Comparison of ENCODE assay signal across 13 mouse cellular contexts in genomic region chr4:107457602-107458001, GRCm38 (mm10). TPM values are rescaled to one million over a fixed set of nuclear protein-coding genes. Genes with fewer than 3 reads are reported as not detected.
DNase-seq lines count a peak whose midpoint lies in the region; ATAC-seq lines count a peak whose summit lies in the region.
"Had no signal": no experiment of that assay in that cellular context is flagged by ENCODE, and none has a peak within 500 bp of the region (broad histone marks: within the 10 kb centered on the region; RNA-seq: fewer than 3 reads in every experiment).

No protein-coding gene starts in this region.

- H3K9me3 ChIP-seq in hindbrain, embryonic 10.5 days, result no peaks in the 10 kb centered on the region
- H3K9me3 ChIP-seq in hindbrain, embryonic 14.5 days (ENCODE audit: control insufficient read depth, low read length), result no peaks in the 10 kb centered on the region
- H3K9me3 ChIP-seq: forebrain, embryonic 12.5 days had no signal

- H3K4me2 ChIP-seq in hindbrain, embryonic 14.5 days (replicated peaks), result no peak overlapping the region
- H3K4me2 ChIP-seq: forebrain, embryonic 12.5 days had no signal

- peak; percentile 59 for DNase-seq in hindbrain, embryonic 10.5 days (ENCODE audit: low spot score)
- no peak for DNase-seq in hindbrain, embryonic 14.5 days (ENCODE audit: low spot score)
- DNase-seq in adipocyte (ENCODE audit: low spot score), result peak; percentile 58
- peak; percentile 92 for DNase-seq in fibroblast of lung, adult 2 months (ENCODE audit: low read depth)
- no peak for DNase-seq in lung, postnatal 36 days
- no peak for DNase-seq in urinary bladder, postnatal 4 days (ENCODE audit: low spot score in 2 of 2)
- DNase-seq in adrenal gland, postnatal 14 days, result no peak
- DNase-seq: adrenal gland, postnatal 25 days; heart, postnatal 4 days; layer of hippocampus, postnatal 36 days had no signal

- H3K4me1 ChIP-seq in hindbrain, embryonic 10.5 days (replicated peaks), result peaks cover 42% of the 10 kb centered on the region
- no peaks in the 10 kb centered on the region for H3K4me1 ChIP-seq in hindbrain, embryonic 14.5 days (replicated peaks; ENCODE audit: control insufficient read depth, insufficient read depth, low read length)

- WGBS in hindbrain, embryonic 10.5 days, result 58% methylated on average over 12 of the region's 12 CpGs
- 67% methylated on average over 12 of the region's 12 CpGs for WGBS in hindbrain, embryonic 14.5 days

- no peak for ATAC-seq in hindbrain, embryonic 14.5 days (ENCODE audit: low FRiP score)
- ATAC-seq in megakaryocyte, adult 5-6 weeks (ENCODE audit: poor library complexity, severe bottlenecking), result peak; percentile 61; the same call in 1 of the 2 replicates

- H3K27me3 ChIP-seq in hindbrain, embryonic 10.5 days (ENCODE audit: insufficient read depth, poor library complexity, severe bottlenecking), result peaks cover 4% of the 10 kb centered on the region; the same call in 1 of the 2 replicates
- H3K27me3 ChIP-seq in hindbrain, embryonic 14.5 days (ENCODE audit: control insufficient read depth, insufficient read depth, low read length), result no peaks in the 10 kb centered on the region

- H3K36me3 ChIP-seq in hindbrain, embryonic 10.5 days, result no peaks in the 10 kb centered on the region
- H3K36me3 ChIP-seq in hindbrain, embryonic 14.5 days (replicated peaks; ENCODE audit: control insufficient read depth, insufficient read depth), result no peaks in the 10 kb centered on the region
- H3K36me3 ChIP-seq: forebrain, embryonic 12.5 days had no signal

- H3K9ac ChIP-seq in hindbrain, embryonic 14.5 days, result no peak overlapping the region
- H3K9ac ChIP-seq: forebrain, embryonic 12.5 days had no signal

- H3K27ac ChIP-seq in hindbrain, embryonic 10.5 days, result peak overlapping the region; percentile 10
- no peak overlapping the region for H3K27ac ChIP-seq in hindbrain, embryonic 14.5 days
- H3K27ac ChIP-seq: forebrain, embryonic 12.5 days had no signal

- H3K4me3 ChIP-seq in hindbrain, embryonic 10.5 days, result peak overlapping the region; percentile 18; the same call in 1 of the 2 replicates
- no peak overlapping the region for H3K4me3 ChIP-seq in hindbrain, embryonic 14.5 days (replicated peaks; ENCODE audit: low read length)
- H3K4me3 ChIP-seq: forebrain, embryonic 12.5 days had no signal

RNA-seq across cellular contexts. Expression of gene Glis1, which starts 23.2 kb away (rescaled TPM):
- 2.9 and 6.3 TPM in 2 replicates for polyA plus RNA-seq in hindbrain, embryonic 10.5 days (2016; fragmentation: Nextera tagmentation; extraction: Ambion mirVana)
- polyA plus RNA-seq in hindbrain, embryonic 14.5 days (2014; fragmentation: Nextera tagmentation; extraction: Ambion mirVana), result 2.7 and 5.6 TPM in 2 replicates
- 0.07 and 0.85 TPM in 2 replicates for total RNA-seq in megakaryocyte, adult 5-6 weeks (2015)
- 0.04 TPM in 1 of 2 replicates, not detected in the other for total RNA-seq in megakaryocyte, adult 5-6 weeks (2017)
- total RNA-seq in adrenal gland, postnatal 14 days (2021), result 0.30 and 1.2 TPM in 2 replicates
- total RNA-seq: monocyte, adult 5-6 weeks had no signal

Comparison
In these comparisons a context has a peak if more than half of its experiments do, and no peak if none do; other contexts are left out.
1. DNase-seq: peak in hindbrain, embryonic 10.5 days (single experiment), adipocyte (single experiment) and fibroblast of lung, adult 2 months (single experiment); none in hindbrain, embryonic 14.5 days (single experiment), lung, postnatal 36 days (single experiment), urinary bladder, postnatal 4 days (0 of 2) and adrenal gland, postnatal 14 days (single experiment).